Mouse (Mus musculus): Measurements from ENCODE around the gene Lgals3.

DNA sequence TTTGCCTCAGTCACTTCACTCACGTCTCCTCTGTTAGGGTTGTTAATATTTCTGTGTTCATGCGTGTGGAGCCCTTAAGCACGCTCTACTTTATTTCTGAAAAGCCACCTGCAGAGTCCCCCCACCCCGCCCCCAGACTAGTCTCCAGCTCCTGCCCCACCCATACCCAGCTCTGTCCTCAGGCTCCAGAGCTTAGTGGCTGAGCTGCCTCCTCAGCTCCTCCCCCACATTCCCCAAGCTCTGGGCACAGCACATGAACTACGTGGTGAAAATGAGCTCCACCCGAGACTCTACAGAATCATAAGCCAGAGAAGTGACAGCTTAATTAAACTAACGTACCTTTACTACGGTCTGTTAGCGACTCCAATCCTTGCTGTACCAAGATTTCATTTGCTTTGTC, 38.4 kb downstream of the Lgals3 start:
- TF ChIP-seq CTCF (conservative IDR thresholded peaks at IDR 0.05 in 1 of 2, IDR thresholded peaks at IDR 0.05 in 1 of 2; ENCODE audit: low read depth in 2 of 2, low read length in 2 of 2), result no peak
- no peak for TF ChIP-seq TCF12 (IDR thresholded peaks at IDR 0.05; ENCODE audit: low read depth, low read length)
- TF ChIP-seq EP300 (IDR thresholded peaks at IDR 0.05; ENCODE audit: low read length), result no peak
- no peak for TF ChIP-seq MAX (IDR thresholded peaks at IDR 0.05; ENCODE audit: low read length)
- TF ChIP-seq BHLHE40 (IDR thresholded peaks at IDR 0.05; ENCODE audit: low read depth, low read length), result no peak
- TF ChIP-seq POLR2A (IDR thresholded peaks at IDR 0.05; ENCODE audit: low read depth, low read length), result no peak
- no peak for TF ChIP-seq POLR2AphosphoS2 (IDR thresholded peaks at IDR 0.05; ENCODE audit: low read depth, low read length)
- TF ChIP-seq CHD2 (IDR thresholded peaks at IDR 0.05; ENCODE audit: low read length), result no peak
- TF ChIP-seq UBTF (IDR thresholded peaks at IDR 0.05; ENCODE audit: low read depth, low read length), result no peak
- no peak for TF ChIP-seq MAZ (IDR thresholded peaks at IDR 0.05; ENCODE audit: low read depth, low read length)

Data from CH12.LX (cell line).